Mouse (Mus musculus) lung, embryonic 14.5 days (tissue): ENCODE data around the gene Bnipl. TPM values are rescaled to one million over a fixed set of nuclear protein-coding genes. Genes with fewer than 3 reads are reported as not detected.
A peak's percentile ranks its signal among the peaks of the same experiment; 100 is the strongest.

Source experiments
- ATAC-seq: fragments of 200-750 bp; cut with Nextera tagmentation; 2 replicates; pipeline ENCODE4 v1.8.0; 2017; ENCODE audit warnings: mild to moderate bottlenecking, moderate TSS enrichment, moderate library complexity; ENCODE audit not compliant: insufficient read depth
- DNase-seq: peaks from one replicate; pipeline ENCODE4 v3.0.0-alpha.2; 2015
- H3K27ac ChIP-seq: fragments of 300-500 bp; sonication (generic); 2 replicates; pipeline ENCODE4 v1.5.1; 2014; ENCODE audit warnings: low read depth, mild to moderate bottlenecking, moderate library complexity
- H3K27me3 ChIP-seq: fragments of 300-500 bp; sonication (generic); 2 replicates; pipeline ENCODE4 v1.6.1; 2014; ENCODE audit warnings: low read length, control low read depth; ENCODE audit not compliant: insufficient read depth
- H3K36me3 ChIP-seq: fragments of 300-500 bp; sonication (generic); 2 replicates; pipeline ENCODE4 v1.6.1; 2014; ENCODE audit warnings: control low read depth; ENCODE audit not compliant: insufficient read depth
- H3K4me1 ChIP-seq: fragments of 300-500 bp; sonication (generic); 2 replicates; pipeline ENCODE4 v1.6.1; 2014; ENCODE audit warnings: antibody characterized with exemption, control low read depth; ENCODE audit not compliant: insufficient read depth
- H3K4me2 ChIP-seq: fragments of 300-500 bp; sonication (generic); 2 replicates; pipeline ENCODE4 v1.6.1; 2014; ENCODE audit warnings: mild to moderate bottlenecking
- H3K4me3 ChIP-seq: fragments of 300-500 bp; sonication (generic); 2 replicates; pipeline ENCODE4 v1.5.1; 2014; ENCODE audit warnings: low read depth, low read length
- H3K9ac ChIP-seq: fragments of 300-500 bp; sonication (generic); 2 replicates; pipeline ENCODE4 v1.6.1; 2014
- H3K9me3 ChIP-seq: fragments of 300-500 bp; sonication (generic); 2 replicates; pipeline ENCODE4 v1.6.1; 2016; ENCODE audit warnings: low read depth, low read length, control low read depth
- CTCF ChIP-seq: IDR thresholded peaks from 2 replicates; pipeline ENCODE4 v1.5.1; 2016; ENCODE audit warnings: antibody characterized with exemption, low read depth
- WGBS: fragments of 180-500 bp; shearing (Covaris S2); extraction: QIAGEN DNeasy Blood & Tissue Kit; methylation state at CpG from one replicate; pipeline ENCODE4 v1.1.7; 2014; 5-methylcytosine and 5-hydroxymethylcytosine counted together
- polyA plus RNA-seq: library from polyadenylated mRNA; unstranded; fragments of >200 nt; fragmentation: Nextera tagmentation; extraction: Ambion mirVana; gene quantifications from 2 replicates; pipeline ENCODE4 v1.2.1, GENCODE M21; 2014

Gene Bnipl
- polyA plus RNA-seq, 1 experiment from 2014 or later, result 5.0 TPM

DNA sequence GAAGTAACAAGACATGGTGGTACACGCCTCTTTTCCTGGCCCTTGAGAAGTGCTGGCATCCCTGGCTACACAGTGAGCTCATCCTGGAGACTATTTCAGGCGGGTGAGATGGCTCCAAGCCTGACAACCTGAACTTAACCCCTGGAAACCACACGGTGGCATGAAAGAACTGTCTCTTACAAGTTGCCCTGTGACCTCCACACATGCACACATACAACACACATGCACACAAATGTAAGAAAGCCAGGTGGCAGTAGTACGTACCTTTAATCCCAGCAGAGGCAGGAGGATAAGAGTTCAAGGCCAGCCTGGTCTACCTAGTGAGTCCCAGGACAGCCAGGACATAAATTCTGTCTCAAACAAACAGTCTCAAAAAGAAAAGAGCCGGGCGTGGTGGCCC lies 12.0 kb downstream of the Bnipl start:
- 81% methylated on average over 6 of the region's 6 CpGs for WGBS
- H3K4me2 ChIP-seq, result no peak overlapping the region

DNA sequence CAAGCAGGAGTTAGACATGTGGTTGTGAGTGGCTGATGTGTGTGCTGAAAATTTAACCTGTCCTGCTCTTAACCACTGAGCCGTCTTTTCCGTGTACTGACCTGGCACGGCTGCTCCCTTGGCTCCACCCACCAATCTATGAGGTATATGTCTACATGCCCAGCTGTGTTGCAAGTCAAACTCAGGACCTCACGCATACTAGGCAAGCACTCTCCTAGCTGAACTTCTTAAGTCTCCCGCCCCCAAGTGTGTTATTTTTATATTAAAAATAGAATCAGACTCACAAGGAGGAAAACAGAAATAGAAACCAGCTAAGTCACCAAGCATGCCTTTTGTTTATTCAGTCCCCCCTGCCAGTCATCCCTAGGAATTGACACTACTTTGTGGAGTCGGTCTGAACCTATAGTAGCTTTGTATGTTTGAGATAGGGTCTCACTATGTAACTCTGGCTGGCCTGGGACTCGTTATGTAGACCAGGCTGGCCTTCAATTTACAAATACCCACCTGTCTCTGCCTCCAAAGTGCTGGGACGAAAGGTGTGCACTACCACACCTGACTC lies 13.4 kb downstream of the Bnipl start:
- Histone ChIP-seq H3K4me2 (no peak overlapping the region), H3K27me3 (no peaks in the 10 kb centered on the region), H3K9me3 (no peaks in the 10 kb centered on the region), H3K27ac (no peak overlapping the region; the same call in 1 of the 2 replicates), H3K36me3 (peaks cover 58% of the 10 kb centered on the region), H3K4me1 (no peaks in the 10 kb centered on the region), H3K9ac (no peak overlapping the region), H3K4me3 (no peak overlapping the region)
- ATAC-seq, result no peak
- TF ChIP-seq CTCF, result no peak
- no peak for DNase-seq
- 83% methylated on average over 8 of the region's 8 CpGs for WGBS

More for the DNA sequence above, 12.0 kb downstream of the Bnipl start:
- H3K36me3 ChIP-seq, result peaks cover 44% of the 10 kb centered on the region
- H3K9ac ChIP-seq, result no peak overlapping the region
- DNase-seq (no peak), ATAC-seq (no peak)
- H3K9me3 ChIP-seq, result no peaks in the 10 kb centered on the region
- H3K4me1 ChIP-seq, result no peaks in the 10 kb centered on the region
- no peak overlapping the region for H3K4me3 ChIP-seq
- 0 out of 2 replicates have a peak, but pooled peaks have one; percentile 6 for TF ChIP-seq CTCF
- H3K27me3 ChIP-seq, result no peaks in the 10 kb centered on the region
- H3K27ac ChIP-seq, result no peak overlapping the region

DNA sequence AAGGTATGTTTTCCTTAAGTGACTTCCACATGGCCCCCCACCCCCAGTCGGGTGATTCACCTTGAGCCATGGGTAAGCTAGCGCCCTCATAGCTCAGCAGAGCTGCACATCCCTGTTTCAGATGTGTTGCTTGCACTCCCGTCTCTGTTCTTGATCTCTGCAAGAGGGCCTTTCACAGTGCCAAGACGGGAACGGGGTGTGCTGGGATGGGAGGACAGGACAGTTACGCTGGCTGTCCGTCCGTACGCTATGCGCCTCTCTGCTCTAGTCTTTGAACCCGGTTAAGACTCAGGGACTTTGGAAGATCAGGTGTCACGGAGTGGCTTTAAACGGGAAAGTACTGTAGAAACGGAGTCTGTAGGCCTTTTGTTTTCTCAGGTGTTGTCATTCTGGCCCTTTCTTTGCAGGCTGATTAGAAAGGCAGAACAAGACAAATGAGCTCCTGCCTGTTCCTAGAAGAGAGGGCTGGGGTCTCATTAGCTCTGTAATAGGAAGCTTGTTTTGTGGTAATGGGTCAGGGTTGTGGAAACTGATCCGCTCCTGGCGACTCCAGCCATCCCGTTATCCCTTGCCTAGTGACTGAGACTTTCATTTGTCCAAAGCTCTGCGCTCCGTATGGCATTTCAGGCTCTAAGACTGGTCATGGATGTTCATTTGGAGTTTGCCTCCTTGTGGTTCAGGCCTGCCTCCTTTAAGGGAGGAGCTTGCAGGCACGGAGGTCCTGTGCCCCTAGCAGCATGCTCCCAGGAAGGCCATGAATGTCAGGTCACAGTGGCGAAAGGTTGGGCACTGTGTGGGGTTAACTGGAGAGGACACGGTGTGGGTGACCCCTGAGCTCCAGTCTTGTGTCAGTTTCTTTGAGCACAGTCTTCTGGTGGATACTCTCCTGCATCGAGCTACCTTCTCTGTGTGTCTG lies 15.3 kb downstream of the Bnipl start:
- no peak overlapping the region for H3K9ac ChIP-seq
- 76% methylated on average over 23 of the region's 23 CpGs for WGBS
- H3K36me3 ChIP-seq, result peaks cover 73% of the 10 kb centered on the region
- no peak overlapping the region for H3K4me2 ChIP-seq
- DNase-seq (no peak), ATAC-seq (no peak)
- no peak for TF ChIP-seq CTCF
- no peak overlapping the region for H3K4me3 ChIP-seq
- H3K27me3 ChIP-seq, result no peaks in the 10 kb centered on the region
- H3K27ac ChIP-seq, result no peak overlapping the region
- peaks cover 4% of the 10 kb centered on the region; the same call in 1 of the 2 replicates for H3K4me1 ChIP-seq
- no peaks in the 10 kb centered on the region for H3K9me3 ChIP-seq

DNA sequence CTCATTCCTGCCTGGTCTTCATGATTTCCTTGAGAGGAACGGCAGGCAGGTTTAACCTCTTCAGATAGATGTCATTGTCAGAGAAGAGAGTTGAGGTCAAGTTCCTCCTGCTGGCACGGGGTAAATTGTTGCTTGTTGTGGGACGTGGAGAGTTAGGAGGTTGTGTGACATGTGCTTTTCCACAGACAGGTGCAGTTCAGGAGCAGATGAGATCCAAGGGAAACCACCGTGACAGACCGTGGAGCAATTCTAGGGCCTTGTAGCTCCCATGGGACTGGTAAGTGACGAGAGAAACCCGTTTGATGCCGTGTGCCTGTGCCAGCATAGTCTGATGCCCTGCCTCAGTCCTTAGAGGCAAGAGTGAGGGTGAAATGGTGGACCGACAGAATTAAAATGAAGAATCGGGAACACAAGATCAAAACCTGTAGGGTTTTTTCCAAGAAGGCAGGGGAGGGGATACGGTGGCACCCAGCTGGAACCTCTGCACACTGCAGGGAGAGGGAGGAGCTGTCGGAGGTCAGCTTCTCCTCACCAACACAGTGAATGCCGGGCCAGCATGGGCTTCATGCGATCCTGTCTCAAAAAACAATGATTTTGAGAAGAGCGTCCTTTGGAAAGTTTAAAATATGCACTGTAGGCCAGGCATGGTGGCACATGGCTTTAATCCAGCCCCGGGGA lies 17.6 kb downstream of the Bnipl start:
- H3K4me3 ChIP-seq, result no peak overlapping the region
- H3K9me3 ChIP-seq, result no peaks in the 10 kb centered on the region
- no peak overlapping the region for H3K27ac ChIP-seq
- no peak for ATAC-seq
- TF ChIP-seq CTCF, result no peak
- H3K9ac ChIP-seq, result no peak overlapping the region
- no peak for DNase-seq
- H3K4me1 ChIP-seq, result peaks cover 10% of the 10 kb centered on the region; the same call in 1 of the 2 replicates
- no peak overlapping the region for H3K4me2 ChIP-seq
- 85% methylated on average over 16 of the region's 16 CpGs for WGBS
- H3K27me3 ChIP-seq, result no peaks in the 10 kb centered on the region
- peaks cover 72% of the 10 kb centered on the region for H3K36me3 ChIP-seq

DNA sequence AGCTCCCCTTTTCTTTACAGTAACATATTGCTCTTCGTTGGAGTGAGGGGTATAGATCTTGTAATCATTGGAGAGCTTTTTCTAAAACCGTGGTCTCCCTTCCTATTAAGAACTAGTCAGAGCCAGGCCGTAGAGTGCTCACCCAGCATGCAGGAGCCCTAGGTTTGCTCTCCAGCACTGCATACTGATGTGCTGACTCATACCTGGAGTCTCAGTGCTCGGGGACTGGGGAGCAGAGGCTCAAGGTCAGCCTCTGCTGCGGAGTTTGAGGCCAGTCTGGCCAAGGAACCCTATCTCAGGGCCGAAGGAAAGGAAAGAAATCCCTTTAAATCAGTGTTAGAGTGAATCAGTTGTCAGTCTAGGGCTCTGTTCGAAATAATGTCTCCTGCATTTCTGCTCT lies 18.2 kb downstream of the Bnipl start:
- ATAC-seq (no peak), DNase-seq (no peak)
- Histone ChIP-seq H3K27me3 (no peaks in the 10 kb centered on the region), H3K4me3 (no peak overlapping the region), H3K36me3 (peaks cover 66% of the 10 kb centered on the region), H3K9me3 (no peaks in the 10 kb centered on the region), H3K4me2 (no peak overlapping the region), H3K9ac (no peak overlapping the region), H3K4me1 (peaks cover 10% of the 10 kb centered on the region; the same call in 1 of the 2 replicates), H3K27ac (no peak overlapping the region)
- WGBS, result 74% methylated on average over 7 of the region's 7 CpGs
- no peak for TF ChIP-seq CTCF

DNA sequence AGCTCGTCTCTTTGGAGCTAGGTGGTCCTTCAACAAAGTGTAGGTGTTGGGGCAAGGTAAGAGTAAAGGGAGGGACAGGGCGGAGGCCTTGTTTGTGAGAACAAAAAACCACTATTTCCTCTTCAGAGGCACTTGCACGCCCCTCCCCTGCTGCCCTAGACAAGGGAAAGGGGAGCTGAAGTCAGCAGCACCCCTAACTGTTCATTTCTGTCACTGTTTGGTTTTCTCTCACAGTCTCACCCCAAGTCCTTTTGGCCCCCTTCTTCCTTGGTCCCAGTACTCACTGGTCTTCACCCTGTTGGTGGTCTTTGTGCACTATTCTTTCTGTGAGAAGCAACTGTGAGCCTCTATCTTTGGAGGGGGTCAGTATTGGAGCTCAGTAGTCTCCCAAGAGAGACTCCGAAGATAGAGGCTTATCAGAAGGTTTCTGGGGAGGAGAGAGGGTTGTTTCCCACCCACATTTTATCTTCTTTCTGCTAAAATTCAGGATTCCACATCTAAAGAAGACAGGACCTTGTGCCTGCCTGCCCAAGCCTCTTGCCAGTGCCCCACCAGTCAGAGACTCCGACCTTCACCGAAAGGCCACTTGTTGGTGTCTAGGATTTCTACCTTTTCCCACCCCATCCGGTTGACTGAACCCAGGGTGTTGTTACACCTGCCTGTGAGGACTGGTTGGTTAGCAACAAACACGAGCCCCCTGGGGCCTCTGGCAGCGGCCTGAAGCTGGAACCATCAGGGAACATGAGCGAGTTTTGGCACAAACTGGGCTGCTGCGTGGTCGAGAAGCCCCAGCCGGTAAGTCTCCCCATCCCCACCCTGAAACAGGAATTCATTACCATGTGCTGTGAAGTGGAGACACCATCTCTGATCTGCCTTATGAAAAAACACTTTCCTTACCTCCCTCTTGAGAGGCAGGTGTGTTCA lies 19.4 kb downstream of the Bnipl start, which contains the start of gene Mllt11:
Gene Mllt11 (minus strand): TSS at position 874 of the 924 bp plus-strand sequence.
- Histone ChIP-seq H3K4me3 (peak within 1 kb of the TSS; percentile 94), H3K36me3 (peaks cover 54% of the 10 kb centered on the region), H3K4me2 (peak within 1 kb of the TSS; percentile 94), H3K27me3 (no peaks in the 10 kb centered on the region), H3K9ac (peak within 1 kb of the TSS; percentile 90), H3K27ac (peak within 1 kb of the TSS; percentile 98; the same call in 1 of the 2 replicates), H3K4me1 (peaks cover 16% of the 10 kb centered on the region; the same call in 1 of the 2 replicates), H3K9me3 (no peaks in the 10 kb centered on the region)
- ATAC-seq (no peak), DNase-seq (no peak)
- no peak for TF ChIP-seq CTCF
- WGBS, result 74% methylated on average over 13 of the region's 13 CpGs
